Mouse (Mus musculus): ENCODE data around the gene Lbx2.
A peak's percentile ranks its signal among the peaks of the same experiment; 100 is the strongest.

Lbx2 gene

DNA sequence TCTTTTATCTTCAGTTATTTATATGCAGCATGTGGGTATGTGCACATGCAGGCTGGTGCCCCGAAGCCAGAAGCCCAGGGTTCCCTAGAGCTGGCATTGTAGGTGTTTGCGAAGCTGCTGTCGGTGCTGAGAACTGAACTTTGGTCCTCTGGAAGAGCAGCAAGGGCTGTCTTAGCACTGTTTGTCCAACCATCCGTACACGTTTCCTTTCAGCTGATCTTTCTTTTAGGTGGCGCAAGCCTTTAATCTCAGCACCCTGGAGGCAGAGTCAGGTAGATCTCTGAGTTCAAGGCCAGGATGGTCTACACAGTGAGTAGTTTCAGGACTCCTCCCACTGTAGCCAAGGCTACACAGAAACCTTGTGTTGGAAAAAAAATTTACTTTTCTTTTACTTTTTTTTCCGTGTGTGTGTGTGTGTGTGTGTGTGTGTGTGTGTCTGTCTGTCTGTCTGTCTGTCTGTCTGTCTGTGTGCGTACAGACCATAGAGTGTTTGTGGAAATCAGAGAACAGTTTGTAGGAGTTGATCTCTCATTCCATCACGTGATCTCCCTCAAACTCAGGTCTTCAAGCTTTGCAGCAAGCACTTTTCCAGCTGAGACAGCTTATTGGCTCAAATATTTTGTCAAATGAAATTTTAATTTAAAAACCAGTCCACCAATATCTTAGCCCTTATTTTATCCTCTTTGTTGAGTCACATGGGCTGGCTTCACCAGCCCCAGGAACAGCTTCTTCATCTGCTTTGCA, 46.2 kb downstream of the Lbx2 start:
- no peak for TF ChIP-seq GATA4 (IDR thresholded peaks at IDR 0.05; ENCODE audit: insufficient replicate concordance, low read length)

DNA sequence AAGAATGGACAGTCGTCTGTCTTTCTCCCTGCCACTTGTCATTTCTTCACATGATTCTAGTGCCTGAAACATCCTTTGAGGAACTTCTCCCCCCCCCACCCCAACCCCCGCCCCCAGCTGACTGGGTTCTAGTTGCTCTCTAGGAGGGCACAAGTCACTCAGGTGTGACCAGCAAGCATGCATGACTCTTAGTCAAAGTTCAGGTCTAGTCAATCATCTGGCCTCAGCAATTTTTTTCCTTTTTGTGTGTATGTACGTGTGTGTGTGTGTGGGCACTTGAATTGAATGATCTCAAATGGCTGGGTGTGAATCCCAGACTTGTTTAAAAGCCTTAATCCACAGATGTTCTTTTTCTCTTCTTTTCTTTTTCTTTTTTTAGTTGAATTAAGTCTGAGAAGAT, 48.1 kb downstream of the Lbx2 start:
- no peak for TF ChIP-seq GATA4 (IDR thresholded peaks at IDR 0.05; ENCODE audit: insufficient replicate concordance, low read length)

DNA sequence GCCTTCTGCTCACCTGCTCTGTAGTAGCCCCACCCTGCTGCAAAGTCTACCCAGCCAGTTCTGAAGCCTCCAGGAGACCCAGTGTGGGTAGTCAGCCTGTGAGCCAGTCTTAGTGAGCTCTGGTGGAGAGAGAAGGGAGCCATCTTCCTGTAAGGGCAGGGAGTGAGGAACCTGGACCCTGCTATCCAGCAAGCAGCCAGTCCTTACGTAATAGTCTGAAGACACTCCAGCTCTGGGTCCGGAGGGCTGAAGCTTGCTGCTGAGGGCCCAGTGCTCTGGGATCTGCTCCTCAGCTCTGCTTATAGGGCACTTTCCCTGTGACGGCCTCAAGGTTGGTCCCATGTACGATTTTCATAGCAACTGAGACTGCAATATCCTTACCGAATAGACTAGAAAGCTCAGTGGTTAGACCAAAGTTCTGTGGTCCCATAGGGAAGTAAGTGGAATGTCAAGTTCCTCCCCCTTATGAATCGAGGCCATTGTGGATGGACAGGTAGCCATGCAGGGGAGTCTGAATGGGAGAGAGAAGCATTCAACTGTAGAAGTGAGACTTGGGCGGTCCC, 48.9 kb downstream of the Lbx2 start, which contains the start of gene Rtkn:
TSS of gene Rtkn (plus strand) at position 513 of the 563 bp plus-strand sequence.
- TF ChIP-seq GATA4 (IDR thresholded peaks at IDR 0.05; ENCODE audit: insufficient replicate concordance, low read length), result no peak

DNA sequence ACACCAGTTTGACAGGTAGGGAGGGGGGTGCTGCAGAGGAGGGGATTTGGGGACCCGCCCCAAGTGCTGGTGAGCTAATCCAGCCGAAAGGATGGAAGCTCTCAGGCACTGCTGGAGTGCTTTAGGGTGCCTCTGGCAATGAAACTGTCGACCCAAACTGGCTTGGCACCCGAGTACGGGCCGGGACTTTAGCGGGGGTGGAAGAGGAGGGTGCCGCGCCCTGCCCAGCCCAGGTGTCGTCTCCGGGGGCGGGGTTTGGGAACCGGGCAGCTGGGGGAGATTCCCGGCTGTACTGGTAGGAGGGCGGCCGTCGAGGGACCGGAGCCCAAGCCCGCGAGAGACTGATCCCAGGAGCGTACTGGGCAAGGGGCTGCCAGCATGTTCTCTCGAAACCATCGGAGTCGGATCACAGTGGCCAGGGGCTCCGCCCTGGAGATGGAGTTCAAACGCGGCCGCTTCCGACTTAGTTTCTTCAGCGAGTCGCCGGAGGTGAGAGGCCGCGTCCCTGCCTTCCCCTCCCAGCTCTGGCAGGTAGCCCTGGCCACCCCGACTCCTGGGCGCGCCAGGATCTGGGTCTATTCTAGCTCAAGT, 49.5 kb downstream of the Lbx2 start:
- TF ChIP-seq GATA4 (IDR thresholded peaks at IDR 0.05; ENCODE audit: insufficient replicate concordance, low read length), result no peak

DNA sequence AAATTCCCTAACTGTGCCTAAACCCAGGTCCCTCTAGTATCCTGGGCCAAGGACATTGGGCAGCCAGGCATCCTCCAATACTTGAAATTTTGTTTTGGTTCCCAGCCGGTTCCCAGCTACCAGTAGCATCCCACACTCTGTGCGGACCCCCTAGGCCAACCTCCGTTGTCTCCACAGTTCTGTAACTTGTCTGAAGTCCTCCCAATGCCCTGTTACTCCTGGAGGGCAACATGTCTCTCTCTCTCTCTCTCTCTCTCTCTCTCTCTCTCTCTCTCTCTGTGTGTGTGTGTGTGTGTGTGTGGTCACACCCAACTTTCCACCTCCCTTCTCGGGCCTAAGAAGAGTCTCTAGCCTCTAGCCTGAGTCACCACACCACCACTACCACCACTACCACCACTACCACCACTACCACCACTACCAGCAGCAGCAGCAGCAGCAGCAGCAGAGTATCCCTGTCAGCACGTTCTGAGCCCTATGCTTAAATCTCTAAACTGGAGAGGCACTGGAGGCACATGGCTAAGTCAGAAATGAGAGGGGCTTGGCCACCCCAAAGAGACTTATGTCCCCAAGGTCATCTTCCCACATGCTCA, 50.2 kb downstream of the Lbx2 start:
- TF ChIP-seq GATA4 (IDR thresholded peaks at IDR 0.05; ENCODE audit: insufficient replicate concordance, low read length), result no peak

DNA sequence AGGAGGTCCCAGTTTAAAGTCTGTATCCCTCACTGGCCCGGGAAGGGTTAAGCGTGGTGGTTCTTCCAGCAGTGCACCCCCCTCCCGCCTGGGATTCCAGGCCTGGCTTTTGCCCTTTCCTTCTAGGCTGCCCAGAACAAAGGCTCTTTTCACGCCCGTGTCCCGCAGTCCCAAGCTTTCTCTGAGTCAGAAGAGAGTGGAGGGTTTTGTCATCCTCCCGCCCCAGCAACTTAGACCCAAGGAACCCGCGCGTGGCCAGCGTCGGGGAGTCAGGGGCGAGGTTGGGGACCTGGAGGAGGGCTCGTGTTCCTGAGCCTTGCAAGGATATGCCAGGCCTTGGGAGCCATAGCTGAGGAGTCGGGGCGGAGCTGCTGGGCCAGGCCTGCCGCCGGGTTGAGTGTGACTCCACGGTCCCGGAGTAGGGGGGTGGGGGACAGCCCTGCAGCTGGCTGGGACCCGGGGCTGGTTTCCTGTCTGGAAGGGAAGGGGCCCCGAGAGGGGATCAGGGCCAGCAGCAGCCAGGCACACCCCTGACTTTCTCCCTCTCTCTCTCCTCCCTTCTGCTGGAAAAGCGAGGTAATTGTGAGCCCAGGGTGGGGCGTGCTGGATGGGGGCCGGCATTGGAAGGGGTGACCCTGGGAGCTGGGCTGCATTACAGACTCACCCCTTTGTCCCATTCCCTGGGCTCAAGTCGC, 50.9 kb downstream of the Lbx2 start:
- no peak for TF ChIP-seq GATA4 (IDR thresholded peaks at IDR 0.05; ENCODE audit: insufficient replicate concordance, low read length)

DNA sequence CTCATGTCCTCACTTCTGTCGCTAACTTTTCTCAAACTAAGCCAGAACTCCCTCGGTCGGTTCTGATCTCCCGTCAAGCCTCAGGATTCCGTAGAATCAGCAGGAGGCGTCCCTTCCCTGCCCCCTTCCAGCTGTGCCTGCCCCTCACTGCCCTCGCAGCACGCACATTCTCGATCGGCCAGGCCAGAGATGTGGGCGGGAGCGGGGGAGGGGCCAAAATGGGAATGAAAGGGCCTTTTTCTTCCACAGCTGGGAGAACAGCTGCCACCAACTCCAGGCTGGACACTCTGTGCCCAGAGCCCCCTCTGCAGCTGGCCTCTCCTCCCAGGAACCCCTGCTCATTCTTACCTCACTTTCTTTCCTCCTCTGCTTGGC, 51.4 kb downstream of the Lbx2 start:
- peak; percentile 36; the same call in 1 of the 2 replicates for TF ChIP-seq GATA4 (IDR thresholded peaks at IDR 0.05; ENCODE audit: insufficient replicate concordance, low read length)
